Mouse (Mus musculus) thymus, adult 2 months (tissue): Measurements from ENCODE around the gene Mark1.

Experiments used
- CTCF ChIP-seq: fragments of 200-500 bp; IDR thresholded peaks from 2 replicates; pipeline ENCODE4 v1.5.1; 2012; ENCODE audit warnings: mild to moderate bottlenecking, control low read depth, low read length, moderate library complexity, borderline replicate concordance; ENCODE audit not compliant: control insufficient read depth, poor library complexity, insufficient read depth; ENCODE audit errors: extremely low read depth
- POLR2A ChIP-seq: fragments of 200-500 bp; IDR thresholded peaks from 2 replicates; pipeline ENCODE4 v1.6.1; 2012; ENCODE audit warnings: mild to moderate bottlenecking, low read length, control low read depth, moderate library complexity; ENCODE audit not compliant: control insufficient read depth, poor library complexity, insufficient read depth; ENCODE audit errors: extremely low read depth

DNA sequence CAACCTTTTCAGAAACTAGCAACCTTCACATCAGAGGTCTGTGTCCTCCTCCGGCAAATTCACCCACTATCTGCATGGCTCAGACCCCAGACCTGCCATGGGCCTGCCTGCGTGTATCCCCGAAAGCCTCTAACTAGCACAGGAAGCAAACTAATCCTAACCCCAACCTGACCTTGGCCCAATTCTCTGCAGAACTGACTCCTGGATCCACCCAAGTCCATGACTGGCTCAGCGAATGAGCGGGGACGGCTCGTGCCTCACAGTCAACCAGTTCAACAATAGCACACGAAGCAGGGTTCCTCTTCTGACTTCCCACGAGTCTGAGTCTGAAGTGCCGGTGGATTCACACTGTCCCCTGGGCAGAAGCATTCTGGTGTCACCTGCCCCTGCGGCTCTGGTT lies 125.5 kb downstream of the Mark1 start:
- no peak for TF ChIP-seq POLR2A
- no peak for TF ChIP-seq CTCF
